Mouse (Mus musculus) layer of hippocampus, adult 9-10 months (tissue): ENCODE results near the gene Senp5.
A peak's percentile ranks its signal among the peaks of the same experiment; 100 is the strongest.
"Not testable (repeated sequence)": the region's sequence is repeated elsewhere in the genome, so short reads cannot be mapped to it uniquely, and the experiment has no call there.

ENCODE experiments used
- DNase-seq: peaks from one replicate; pipeline ENCODE4 v3.0.0; 2022; ENCODE audit warnings: low spot score

Gene Senp5

GRCm38 (mm10) chr16:32002509-32003477, at the start of gene Senp5:
Gene Senp5, minus strand, starts transcription at chr16:32003287.
- peak; percentile 75 for DNase-seq

DNA sequence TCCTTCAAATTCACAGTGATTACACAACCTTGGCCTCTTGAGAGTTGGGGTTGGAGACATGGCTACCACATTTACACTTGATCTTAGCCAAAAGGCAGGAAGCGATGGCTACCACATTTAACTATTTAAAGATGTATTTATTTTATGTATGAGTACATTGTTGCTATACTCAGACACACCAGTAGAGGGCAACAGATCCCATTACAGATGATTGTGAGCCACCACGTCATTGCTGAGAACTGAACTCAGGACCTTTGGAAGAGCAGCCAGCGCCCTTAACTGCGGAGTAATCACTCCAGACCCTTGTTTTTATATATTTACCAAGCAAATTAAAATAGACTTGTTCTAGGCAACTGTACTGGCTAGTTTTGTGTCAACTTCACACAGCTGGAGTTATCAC, 39.3 kb upstream of the Senp5 start:
- no peak for DNase-seq

DNA sequence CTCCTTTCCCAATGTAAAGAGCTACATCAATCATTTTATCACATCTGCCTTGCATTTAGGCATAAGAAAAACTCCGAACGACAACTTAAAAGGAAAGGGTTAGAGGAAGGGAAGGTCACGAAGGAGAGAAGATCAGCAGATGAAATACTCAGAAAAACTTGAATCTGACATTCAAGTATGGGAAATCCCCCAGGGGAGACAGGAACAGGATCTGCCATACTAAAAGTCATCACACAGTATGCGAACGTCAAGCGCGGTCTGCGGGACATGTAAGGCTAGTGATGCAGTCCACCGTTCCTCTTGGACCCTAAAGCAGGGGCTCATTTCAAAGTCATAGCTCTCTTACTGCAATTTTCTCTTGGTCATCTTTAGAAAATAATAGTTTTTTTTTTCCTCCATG, 16.6 kb upstream of the Senp5 start:
- DNase-seq, result no peak

GRCm38 (mm10) chr16:32010330-32010729, 7.2 kb upstream of the Senp5 start:
- no peak for DNase-seq

DNA sequence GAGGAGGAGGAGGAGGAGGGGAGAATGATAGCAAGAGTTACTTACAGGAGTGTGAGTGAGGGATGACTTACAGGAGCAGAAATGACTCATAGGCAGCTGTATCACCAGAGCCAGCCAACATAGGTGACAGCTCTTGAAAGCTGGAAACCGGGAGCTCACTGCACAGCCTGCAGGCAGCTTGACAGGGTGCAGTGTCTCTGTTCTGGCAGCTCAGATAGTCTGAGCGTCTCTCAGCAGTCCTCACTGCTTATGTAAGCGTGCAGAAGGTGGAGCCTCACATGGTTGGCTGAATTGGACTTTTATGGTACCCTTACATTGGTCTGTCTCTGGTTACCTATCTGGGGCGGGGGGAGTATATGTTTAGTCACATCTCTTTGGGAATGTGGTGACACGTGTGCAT, 6.8 kb upstream of the Senp5 start:
- peak; percentile 12 for DNase-seq

DNA sequence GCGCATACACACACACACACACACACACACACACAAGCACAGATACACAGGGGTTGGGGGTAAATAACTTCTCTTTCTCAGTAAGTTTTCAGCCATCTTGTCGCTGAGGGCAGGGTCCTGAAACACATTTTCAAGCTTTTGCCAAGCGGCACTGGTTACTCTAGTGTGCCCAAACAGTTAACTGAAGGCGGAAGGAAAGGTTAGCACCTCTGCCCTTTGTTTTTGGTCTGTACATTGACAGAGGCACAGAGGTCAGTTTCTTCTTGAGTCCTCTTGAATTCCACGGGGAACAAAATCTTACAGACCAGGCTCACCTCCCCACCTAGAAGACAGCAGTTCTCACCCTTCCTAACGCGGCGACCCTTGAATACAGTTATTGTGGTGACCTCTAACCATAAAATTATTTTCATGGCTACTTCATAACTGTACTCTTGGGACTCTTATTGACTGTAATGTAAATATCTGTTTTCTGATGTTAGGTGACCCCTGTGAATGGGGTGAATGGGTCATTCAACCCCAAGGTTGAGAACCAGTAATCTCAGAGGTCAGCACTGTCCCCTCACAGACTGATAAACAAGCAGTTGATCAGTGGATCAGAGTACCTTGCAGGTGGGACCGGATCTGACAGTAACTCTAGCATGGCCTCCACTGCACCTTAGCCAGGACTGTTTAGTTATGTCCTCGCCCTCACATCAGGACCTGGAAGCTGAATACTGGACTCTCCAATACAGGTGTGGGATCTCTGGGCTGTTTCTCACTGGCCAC, 5.6 kb upstream of the Senp5 start:
- DNase-seq, result no peak

DNA sequence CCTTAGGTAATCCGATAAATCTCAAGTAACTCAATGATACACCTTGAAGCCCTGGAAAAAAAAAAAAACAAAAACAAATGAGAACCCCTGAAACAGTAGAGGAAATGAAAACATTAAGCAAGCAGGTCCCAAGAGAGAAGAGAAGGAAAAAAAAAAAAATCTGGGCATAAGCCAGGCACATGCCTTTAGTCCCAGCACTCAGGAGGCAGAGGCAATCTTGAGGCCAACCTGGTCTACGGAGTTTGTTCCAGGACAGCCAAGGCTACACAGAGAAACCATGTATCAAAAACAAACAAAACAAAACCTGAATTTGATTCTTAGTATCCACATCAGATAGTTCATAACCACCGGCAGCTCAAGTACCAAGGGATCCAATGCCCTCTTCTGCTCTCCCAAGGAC, 1.6 kb upstream of the Senp5 start:
- no peak for DNase-seq

GRCm38 (mm10) chr16:31996371-31996770, 6.7 kb downstream of the Senp5 start:
- DNase-seq, result no peak

GRCm38 (mm10) chr16:31993946-31994345, 9.1 kb downstream of the Senp5 start:
- DNase-seq, result no peak

DNA sequence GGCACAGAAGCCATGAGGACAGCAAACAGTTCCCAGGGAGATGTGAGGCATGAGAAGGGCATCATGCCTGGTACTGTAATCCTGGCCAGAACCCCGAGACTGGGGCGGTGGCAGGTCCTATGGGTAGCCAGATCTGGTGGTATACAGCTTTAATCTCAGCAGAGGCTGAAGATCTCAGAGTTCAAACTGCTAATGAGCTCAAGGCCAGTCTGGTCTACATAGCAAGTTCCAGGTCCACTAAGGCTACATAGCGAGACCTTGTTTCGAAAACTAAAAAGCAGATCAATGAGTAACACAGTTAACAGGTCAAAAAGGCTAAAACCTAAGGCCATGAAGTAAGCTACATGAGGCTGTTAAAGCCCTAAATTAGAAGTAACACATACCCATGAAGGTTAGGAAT, 9.9 kb downstream of the Senp5 start:
- DNase-seq, result no peak

DNA sequence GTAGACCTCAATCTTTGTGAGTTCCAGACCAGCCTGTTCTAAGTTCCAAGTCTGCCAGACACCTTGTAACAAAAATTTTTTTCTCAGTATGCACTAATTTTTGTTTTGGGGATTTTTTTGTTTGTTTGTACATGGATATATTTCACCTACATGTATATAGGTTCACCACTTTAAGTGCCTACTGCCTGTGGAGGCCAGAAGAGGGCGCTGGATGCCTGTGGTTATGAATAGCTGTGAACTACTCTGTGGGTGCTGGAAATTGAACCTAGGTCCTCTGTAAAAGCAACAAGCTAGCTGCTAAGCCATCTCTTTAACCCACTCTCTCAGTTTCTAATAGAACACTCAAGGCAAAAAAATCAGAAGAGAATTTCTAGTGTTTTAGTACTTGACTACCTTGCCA, 11.0 kb downstream of the Senp5 start:
- DNase-seq, result no peak

DNA sequence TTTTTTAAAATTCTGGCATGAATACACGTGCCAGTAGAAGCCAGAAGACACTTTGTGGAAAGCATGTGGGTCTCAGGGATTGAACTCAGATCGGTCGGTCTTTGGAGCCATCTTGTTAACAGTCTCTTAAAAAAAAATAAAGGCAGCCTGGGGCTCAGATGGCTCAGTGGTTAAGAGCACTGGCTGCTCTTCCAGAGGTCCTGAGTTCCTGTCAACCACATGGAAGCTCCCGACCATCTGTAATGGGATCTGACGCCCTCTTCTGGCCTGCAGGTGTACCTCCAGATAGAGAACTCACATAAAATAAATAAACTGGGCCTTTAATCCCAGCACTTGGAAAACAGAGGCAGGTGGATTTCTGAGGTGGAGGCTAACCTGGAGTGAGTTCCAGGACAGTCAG, 22.1 kb downstream of the Senp5 start:
- no peak for DNase-seq

- no peak for DNase-seq
Measured at GRCm38 (mm10) chr16:31979501-31979900, 23.6 kb downstream of the Senp5 start.

DNA sequence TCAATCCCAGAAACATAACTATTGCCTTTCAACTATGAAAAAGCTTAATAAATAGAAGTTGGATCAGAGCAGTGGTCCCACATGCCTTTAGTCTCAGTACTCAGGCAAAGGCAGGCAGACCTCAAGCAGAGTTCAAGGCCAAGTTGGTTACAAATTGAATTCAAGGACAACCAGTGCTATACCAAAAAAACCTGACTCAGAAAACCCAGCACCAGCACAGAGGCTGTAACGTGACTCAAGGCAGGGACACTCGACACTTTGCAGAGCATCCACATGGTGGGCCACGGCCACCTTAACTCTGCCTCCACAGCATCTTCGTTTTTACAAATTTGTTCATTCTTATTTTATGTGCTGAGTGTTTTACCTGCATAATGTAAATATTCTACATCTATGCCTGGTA, 27.8 kb downstream of the Senp5 start:
- no peak for DNase-seq

DNA sequence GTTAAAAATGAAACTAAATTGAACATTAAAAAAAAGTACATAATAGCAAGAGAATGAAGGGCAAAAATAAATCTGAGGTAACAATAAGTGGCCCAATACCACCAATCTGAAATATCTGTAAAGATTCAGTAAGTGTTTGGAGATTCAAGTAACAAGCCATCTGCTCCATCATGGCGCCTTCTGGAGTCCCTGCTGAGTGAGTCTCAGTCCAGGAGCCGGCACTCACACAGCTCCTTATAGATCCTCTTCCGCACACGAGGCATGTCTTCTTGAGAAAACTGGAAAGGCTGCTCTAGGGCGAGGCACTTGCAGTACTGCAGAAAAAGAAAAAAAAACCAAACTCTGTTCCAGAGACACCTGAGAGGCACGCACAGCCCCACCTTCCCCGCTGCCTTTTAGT, 39.9 kb downstream of the Senp5 start:
- no peak for DNase-seq

DNA sequence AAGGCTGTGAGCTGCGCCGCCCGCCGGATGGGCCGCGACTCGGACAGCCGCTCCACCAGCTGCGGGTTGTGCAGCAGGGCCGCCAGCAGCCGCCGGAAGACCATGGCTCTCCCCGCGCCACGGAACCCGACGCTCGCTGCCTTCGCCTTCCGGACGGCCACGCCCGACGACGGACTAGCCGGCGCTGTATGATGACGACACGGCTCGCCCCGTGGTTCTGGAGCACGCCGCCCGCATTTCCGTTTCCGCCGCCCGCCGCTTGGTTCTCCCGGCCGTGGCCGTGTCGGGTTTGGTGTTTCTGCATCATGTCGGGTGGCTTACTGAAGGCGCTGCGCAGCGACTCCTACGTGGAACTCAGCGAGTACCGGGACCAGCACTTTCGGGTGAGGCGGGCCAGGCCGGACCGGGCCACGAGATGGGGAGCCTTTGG, 54.7 kb downstream of the Senp5 start, which contains the start of the genes 0610012G03Rik and Ncbp2:
Gene 0610012G03Rik (minus strand): TSS at position 150 of the 430 bp plus-strand sequence.
Gene Ncbp2 (plus strand): TSS at position 169 of the 430 bp plus-strand sequence.
- DNase-seq, result peak; percentile 74

- no peak for DNase-seq
Measured at GRCm38 (mm10) chr16:31947901-31948316, 55.2 kb downstream of the Senp5 start.

DNA sequence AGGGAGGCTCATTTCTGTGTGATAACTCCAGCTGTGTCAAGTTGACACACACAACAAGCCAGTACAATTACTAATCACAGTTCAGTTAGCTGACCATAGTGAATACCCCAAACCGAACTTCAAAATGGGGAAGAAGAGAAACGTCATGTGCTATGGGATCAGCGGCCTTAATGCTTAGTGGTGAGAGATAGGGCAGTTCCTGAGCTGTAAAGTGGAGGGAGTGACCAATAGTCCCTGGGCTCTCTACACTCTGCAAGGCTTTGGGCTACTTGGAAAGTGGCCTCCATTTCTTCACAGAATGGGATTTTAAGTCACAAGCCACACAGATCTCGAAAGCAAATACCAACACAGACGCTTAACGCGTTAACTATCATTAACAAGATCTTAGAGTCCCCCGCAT, 55.8 kb downstream of the Senp5 start:
- no peak for DNase-seq

- not testable (repeated sequence) for DNase-seq
Measured at GRCm38 (mm10) chr16:31945986-31946385, 57.1 kb downstream of the Senp5 start.

DNA sequence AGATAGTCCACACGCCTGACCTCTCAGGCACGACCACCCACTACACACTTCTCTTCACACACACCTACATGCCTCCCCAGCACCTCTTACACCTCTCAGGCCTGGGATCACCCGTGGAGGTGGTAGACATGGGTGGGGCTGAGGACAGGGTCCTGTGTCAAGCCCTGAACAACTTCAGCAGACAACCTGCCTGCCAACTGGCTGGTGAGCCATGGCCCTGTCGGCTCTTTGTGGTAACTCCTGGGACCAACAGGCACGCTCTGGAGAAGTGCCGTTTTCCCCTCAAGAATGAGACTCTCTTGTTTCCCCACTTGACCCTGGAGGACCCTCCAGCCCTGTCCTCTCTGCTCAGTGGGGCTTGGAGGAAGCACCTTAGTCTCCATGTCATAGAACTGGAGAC, 57.7 kb downstream of the Senp5 start:
- no peak for DNase-seq

DNA sequence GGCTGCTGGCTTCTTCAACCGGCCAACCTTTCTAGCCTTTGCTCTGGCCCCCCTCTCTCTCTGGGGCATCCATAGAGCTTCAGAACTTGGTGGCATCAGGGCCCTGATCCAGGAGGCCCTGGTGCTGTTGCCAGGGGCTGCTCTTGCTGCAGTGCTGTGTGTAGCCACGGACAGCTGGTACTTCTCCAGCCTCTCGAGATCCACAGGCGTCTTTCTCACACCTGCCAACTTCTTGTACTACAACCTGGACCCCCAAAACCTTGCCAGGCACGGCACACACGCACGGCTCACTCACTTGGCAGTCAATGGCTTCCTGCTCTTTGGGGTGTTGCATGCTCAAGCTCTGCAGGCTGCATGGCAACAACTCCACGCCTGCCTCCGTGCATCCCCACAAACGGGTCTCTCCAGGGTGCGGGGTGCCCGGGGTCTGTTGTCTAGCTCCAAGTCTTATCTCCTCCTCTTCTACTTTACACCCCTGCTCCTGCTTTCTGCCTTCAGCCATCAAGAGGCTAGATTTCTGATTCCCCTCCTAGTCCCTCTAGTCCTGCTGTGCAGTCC, 58.3 kb downstream of the Senp5 start:
- no peak for DNase-seq

GRCm38 (mm10) chr16:31943980-31944379, 59.1 kb downstream of the Senp5 start:
- DNase-seq, result no peak

- no peak for DNase-seq
Measured at GRCm38 (mm10) chr16:31940586-31940985, 62.5 kb downstream of the Senp5 start.
